Mouse (Mus musculus) heart, adult 9 months (tissue): ENCODE data around the gene Zdhhc21.

Experiments used
- DNase-seq, 2 experiments: peaks; one replicate each; pipeline ENCODE4 v3.0.0; 2022; ENCODE audit warnings: low spot score in 2 of 2

Gene Zdhhc21

GRCm38 (mm10) chr4:82765513-82766216, 94.1 kb downstream of the Zdhhc21 start:
- DNase-seq = no peak

DNA sequence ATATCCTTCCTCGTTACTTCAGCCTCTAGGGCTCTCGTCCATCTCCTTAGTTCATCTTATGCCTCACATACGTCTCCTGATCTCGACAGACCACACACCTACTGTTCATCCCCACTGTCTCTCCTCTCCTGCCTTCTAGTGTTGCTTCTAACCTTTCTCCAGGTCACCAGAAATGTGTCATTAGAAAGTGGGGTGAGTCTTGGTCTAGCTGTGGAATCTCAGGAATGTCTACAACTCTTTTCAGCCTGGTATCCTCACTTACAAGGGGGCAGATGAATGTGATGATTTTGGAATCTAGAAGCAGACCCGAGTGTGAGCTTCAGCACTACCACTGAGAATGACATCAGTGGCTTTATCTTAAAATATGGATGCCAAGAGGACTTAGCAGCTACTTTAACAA, 96.2 kb downstream of the Zdhhc21 start:
- no peak for DNase-seq

- DNase-seq = no peak
Measured at GRCm38 (mm10) chr4:82762430-82763119, 97.2 kb downstream of the Zdhhc21 start.

DNA sequence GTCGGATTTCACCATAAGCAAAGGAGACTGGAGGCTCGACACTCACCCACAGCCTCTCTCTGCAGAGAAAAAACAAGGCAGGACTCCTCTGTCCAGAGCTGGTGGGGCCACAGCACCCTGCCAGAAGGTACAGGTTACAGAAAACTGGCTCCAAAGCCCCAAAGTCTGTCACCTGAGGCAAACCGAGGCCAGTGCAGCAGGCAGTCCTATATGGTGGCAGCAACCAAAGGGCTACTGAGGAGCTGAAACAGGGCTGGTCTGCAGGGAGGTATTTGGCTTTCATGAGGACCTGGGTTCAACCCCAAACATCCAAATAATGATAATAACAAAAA, 103.5 kb downstream of the Zdhhc21 start:
- no peak for DNase-seq

DNA sequence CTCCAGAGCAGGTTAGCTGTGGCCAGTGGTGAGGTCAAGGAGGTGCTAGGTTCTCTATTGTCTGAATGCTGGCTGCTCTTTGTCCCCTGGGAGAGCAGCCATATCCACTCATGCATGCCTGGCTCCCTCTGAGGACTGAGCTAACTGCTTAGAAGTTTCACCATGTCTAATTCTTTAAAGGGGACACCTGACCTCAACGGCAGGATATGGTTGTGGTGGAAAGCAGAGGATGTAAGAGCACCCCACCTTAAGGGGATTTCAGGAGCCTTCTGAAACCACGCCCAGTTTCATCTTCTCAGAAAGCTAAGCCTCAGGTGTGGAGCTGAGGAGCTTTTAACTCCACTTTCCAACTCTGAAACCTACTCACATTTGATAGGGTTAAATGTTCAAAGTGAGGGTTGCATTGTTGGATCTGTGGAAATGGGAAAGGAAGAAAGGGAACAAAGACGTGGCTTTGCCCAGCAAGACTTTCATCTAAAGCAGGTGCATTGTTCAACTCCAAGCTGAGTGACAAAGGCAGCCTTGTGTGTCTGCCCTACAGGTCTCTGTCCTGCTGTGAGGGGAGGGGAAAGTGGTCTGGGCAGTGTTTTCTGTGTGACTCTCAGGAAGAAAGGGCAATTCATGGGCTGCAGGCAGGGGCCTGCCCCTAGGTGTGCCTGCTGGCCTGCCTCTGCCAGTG, 104.0 kb downstream of the Zdhhc21 start:
- DNase-seq = no peak
